Comparison of ENCODE assay signal across 32 mouse cellular contexts in genomic region chr10:39108837-39109488, GRCm38 (mm10). TPM values are rescaled to one million over a fixed set of nuclear protein-coding genes. Genes with fewer than 3 reads are reported as not detected.
DNase-seq lines count a peak whose midpoint lies in the region; ATAC-seq lines count a peak whose summit lies in the region.
"Had no signal": no experiment of that assay in that cellular context is flagged by ENCODE, and none has a peak within 500 bp of the region (broad histone marks: within the 10 kb centered on the region; RNA-seq: fewer than 3 reads in every experiment).

No protein-coding gene starts in this region.

- no peak overlapping the region for H3K9ac ChIP-seq in hindbrain, embryonic 14.5 days
- H3K9ac ChIP-seq in hindbrain, embryonic 12.5 days = no peak overlapping the region
- no peak overlapping the region for H3K9ac ChIP-seq in neural tube, embryonic 13.5 days
- H3K9ac ChIP-seq: heart, embryonic 12.5 days; intestine, embryonic 15.5 days; limb, embryonic 13.5 days; lung, embryonic 15.5 days had no signal

- peak overlapping the region; percentile 56; the same call in 1 of the 2 replicates for H3K27ac ChIP-seq in hindbrain, embryonic 14.5 days
- no peak overlapping the region for H3K27ac ChIP-seq in hindbrain, embryonic 12.5 days
- H3K27ac ChIP-seq in neural tube, embryonic 13.5 days (replicated peaks) = peak overlapping the region; percentile 80
- H3K27ac ChIP-seq: intestine, embryonic 15.5 days; layer of hippocampus, adult 2 months; left cerebral cortex, adult 2 months; limb, embryonic 13.5 days; lung, embryonic 15.5 days had no signal

- 67% methylated on average over 10 of the region's 10 CpGs for WGBS in hindbrain, embryonic 14.5 days
- WGBS in hindbrain, embryonic 12.5 days = 77% methylated on average over 10 of the region's 10 CpGs
- 67% methylated on average over 10 of the region's 10 CpGs for WGBS in neural tube, embryonic 13.5 days

- no peak overlapping the region for H3K4me3 ChIP-seq in hindbrain, embryonic 14.5 days (replicated peaks; ENCODE audit: low read length)
- H3K4me3 ChIP-seq in hindbrain, embryonic 12.5 days = no peak overlapping the region
- no peak overlapping the region for H3K4me3 ChIP-seq in neural tube, embryonic 13.5 days
- H3K4me3 ChIP-seq: heart, embryonic 12.5 days; intestine, embryonic 15.5 days; layer of hippocampus, adult 2 months; left cerebral cortex, adult 2 months; limb, embryonic 13.5 days; lung, embryonic 15.5 days had no signal

- no peaks in the 10 kb centered on the region for H3K36me3 ChIP-seq in hindbrain, embryonic 14.5 days (replicated peaks; ENCODE audit: control insufficient read depth, insufficient read depth)
- no peaks in the 10 kb centered on the region for H3K36me3 ChIP-seq in hindbrain, embryonic 12.5 days
- H3K36me3 ChIP-seq in neural tube, embryonic 13.5 days = 0 out of 2 replicates have a peak, but pooled peaks cover 6% of the 10 kb centered on the region
- H3K36me3 ChIP-seq: intestine, embryonic 15.5 days had no signal

- H3K9me3 ChIP-seq in hindbrain, embryonic 14.5 days (ENCODE audit: control insufficient read depth, low read length) = no peaks in the 10 kb centered on the region
- H3K9me3 ChIP-seq in hindbrain, embryonic 12.5 days (replicated peaks) = no peaks in the 10 kb centered on the region
- H3K9me3 ChIP-seq in neural tube, embryonic 13.5 days = no peaks in the 10 kb centered on the region
- H3K9me3 ChIP-seq: heart, embryonic 12.5 days; intestine, embryonic 15.5 days; limb, embryonic 13.5 days; lung, embryonic 15.5 days had no signal

- peaks cover 12% of the 10 kb centered on the region; the same call in 1 of the 2 replicates for H3K4me1 ChIP-seq in hindbrain, embryonic 14.5 days (replicated peaks; ENCODE audit: control insufficient read depth, insufficient read depth, low read length)
- no peaks in the 10 kb centered on the region for H3K4me1 ChIP-seq in hindbrain, embryonic 12.5 days
- peaks cover 16% of the 10 kb centered on the region for H3K4me1 ChIP-seq in neural tube, embryonic 13.5 days (replicated peaks)
- H3K4me1 ChIP-seq: heart, embryonic 12.5 days; intestine, embryonic 15.5 days; lung, embryonic 15.5 days had no signal

- H3K4me2 ChIP-seq in hindbrain, embryonic 14.5 days (replicated peaks) = no peak overlapping the region
- no peak overlapping the region for H3K4me2 ChIP-seq in hindbrain, embryonic 12.5 days (replicated peaks)
- H3K4me2 ChIP-seq in neural tube, embryonic 13.5 days = no peak overlapping the region
- H3K4me2 ChIP-seq: heart, embryonic 12.5 days; intestine, embryonic 15.5 days; limb, embryonic 13.5 days; liver, embryonic 11.5 days; lung, embryonic 15.5 days had no signal

- no peaks in the 10 kb centered on the region for H3K27me3 ChIP-seq in hindbrain, embryonic 14.5 days (ENCODE audit: control insufficient read depth, insufficient read depth, low read length)
- H3K27me3 ChIP-seq in hindbrain, embryonic 12.5 days = no peaks in the 10 kb centered on the region
- no peaks in the 10 kb centered on the region for H3K27me3 ChIP-seq in neural tube, embryonic 13.5 days
- H3K27me3 ChIP-seq: heart, embryonic 12.5 days; intestine, embryonic 15.5 days; limb, embryonic 13.5 days; lung, embryonic 15.5 days had no signal

- no peak for DNase-seq in hindbrain, embryonic 14.5 days (ENCODE audit: low spot score)
- DNase-seq in neural tube, embryonic 10.5 days (ENCODE audit: extremely low spot score, low spot score) = no peak
- no peak for DNase-seq in ovary, adult 18-20 months (ENCODE audit: low spot score)
- DNase-seq in urinary bladder, postnatal 25 days (ENCODE audit: low spot score) = no peak
- DNase-seq: adrenal gland, postnatal 25 days; B cell, adult 2 months; cerebellum, adult 18-20 months; cerebellum, postnatal 14 days; gastrocnemius, postnatal 25 days; heart, adult 18-20 months; heart, postnatal 4 days; kidney, adult 2 months; kidney, postnatal 36 days; right cerebral cortex, postnatal 25 days; spleen, adult 18-20 months; thymus, postnatal 14 days had no signal

- peak; percentile 54 for ATAC-seq in hindbrain, embryonic 14.5 days (ENCODE audit: low FRiP score)
- no peak for ATAC-seq in hindbrain, embryonic 12.5 days (ENCODE audit: low FRiP score)
- ATAC-seq in neural tube, embryonic 13.5 days (ENCODE audit: low read depth) = peak; percentile 47
- ATAC-seq in megakaryocyte progenitor cell, adult 5-6 weeks (replicated peaks; ENCODE audit: poor library complexity) = peak; percentile 81
- ATAC-seq: forebrain, embryonic 14.5 days; intestine, embryonic 15.5 days had no signal

RNA-seq across cellular contexts. Expression of gene Fam229b, which starts 24.8 kb away (rescaled TPM):
- 30.5 and 38.9 TPM in 2 replicates for polyA plus RNA-seq in hindbrain, embryonic 14.5 days (2014; fragmentation: Nextera tagmentation; extraction: Ambion mirVana)
- polyA plus RNA-seq in hindbrain, embryonic 12.5 days (2016; fragmentation: Nextera tagmentation; extraction: Ambion mirVana) = 18.4 and 20.8 TPM in 2 replicates
- 30.2 and 37.0 TPM in 2 replicates for polyA plus RNA-seq in neural tube, embryonic 13.5 days (2015; fragmentation: Nextera tagmentation; extraction: Ambion mirVana)
- total RNA-seq in megakaryocyte progenitor cell, adult 5-6 weeks (2015) = 0.83 and 3.3 TPM in 2 replicates
- total RNA-seq in megakaryocyte progenitor cell, adult 5-6 weeks (2017) = 1.8 TPM in 1 of 2 replicates, not detected in the other
- total RNA-seq: megakaryocyte-erythroid progenitor cell, adult 5-6 weeks had no signal

RNA-seq across cellular contexts. Expression of gene Tube1, which starts 24.8 kb away (rescaled TPM):
- polyA plus RNA-seq in hindbrain, embryonic 14.5 days (2014; fragmentation: Nextera tagmentation; extraction: Ambion mirVana) = 8.2 and 8.8 TPM in 2 replicates
- 14.4 and 18.5 TPM in 2 replicates for polyA plus RNA-seq in hindbrain, embryonic 12.5 days (2016; fragmentation: Nextera tagmentation; extraction: Ambion mirVana)
- polyA plus RNA-seq in neural tube, embryonic 13.5 days (2015; fragmentation: Nextera tagmentation; extraction: Ambion mirVana) = 7.8 and 11.3 TPM in 2 replicates
- 10.8 and 15.2 TPM in 2 replicates for total RNA-seq in megakaryocyte progenitor cell, adult 5-6 weeks (2015)
- total RNA-seq in megakaryocyte progenitor cell, adult 5-6 weeks (2017) = 14.1 and 19.2 TPM in 2 replicates

RNA-seq across cellular contexts. Expression of gene Ccn6, which starts 54.6 kb away (rescaled TPM):
- 0.33 and 0.41 TPM in 2 replicates for polyA plus RNA-seq in hindbrain, embryonic 14.5 days (2014; fragmentation: Nextera tagmentation; extraction: Ambion mirVana)
- polyA plus RNA-seq in hindbrain, embryonic 12.5 days (2016; fragmentation: Nextera tagmentation; extraction: Ambion mirVana) = 0.31 and 1.3 TPM in 2 replicates
- polyA plus RNA-seq in neural tube, embryonic 13.5 days (2015; fragmentation: Nextera tagmentation; extraction: Ambion mirVana) = 0.65 and 0.81 TPM in 2 replicates
- total RNA-seq in megakaryocyte progenitor cell, adult 5-6 weeks (2015) = not detected in 2 replicates
- total RNA-seq in megakaryocyte progenitor cell, adult 5-6 weeks (2017) = not detected in 2 replicates
- total RNA-seq: gastrocnemius, adult 18-20 months; gastrocnemius, postnatal 25 days; heart, adult 18-20 months; heart, postnatal 4 days; megakaryocyte-erythroid progenitor cell, adult 5-6 weeks had no signal
- polyA plus RNA-seq: embryonic facial prominence, embryonic 11.5 days; heart, embryonic 12.5 days; heart, postnatal 0 days; liver, embryonic 16.5 days had no signal
